18 mouse cellular contexts compared by ENCODE assay signal in genomic region chr4:141283176-141283878, GRCm38 (mm10). TPM values are rescaled to one million over a fixed set of nuclear protein-coding genes. Genes with fewer than 3 reads are reported as not detected.
DNase-seq lines count a peak whose midpoint lies in the region; ATAC-seq and TF ChIP-seq lines count a peak whose summit lies in the region.
"Had no signal": no experiment of that assay in that cellular context is flagged by ENCODE, and none has a peak within 500 bp of the region (broad histone marks: within the 10 kb centered on the region; RNA-seq: fewer than 3 reads in every experiment).

No protein-coding gene starts in this region.

- no peak overlapping the region for H3K27ac ChIP-seq in heart, embryonic 11.5 days (ENCODE audit: low read depth, low read length)
- H3K27ac ChIP-seq in lung, embryonic 15.5 days: peak overlapping the region; percentile 29; the same call in 1 of the 2 replicates
- peak overlapping the region; percentile 96 for H3K27ac ChIP-seq in ES-Bruce4 (ENCODE audit: insufficient read depth, low read length)
- H3K27ac ChIP-seq in neural tube, embryonic 15.5 days (replicated peaks): no peak overlapping the region
- H3K27ac ChIP-seq: embryonic facial prominence, embryonic 12.5 days; heart, adult 2 months; hindbrain, embryonic 13.5 days; layer of hippocampus, adult 2 months; liver, embryonic 12.5 days; neural tube, embryonic 12.5 days had no signal

- TF ChIP-seq CTCF in lung, adult 2 months (IDR thresholded peaks at IDR 0.05; ENCODE audit: insufficient read depth, low read length): no peak
- no peak for TF ChIP-seq CTCF in ES-Bruce4 (IDR thresholded peaks at IDR 0.05; ENCODE audit: low read depth, low read length)

- H3K9ac ChIP-seq in heart, embryonic 11.5 days (ENCODE audit: low read depth, low read length): 0 out of 2 replicates have a peak overlapping the region, but pooled peaks have one; percentile 39
- no peak overlapping the region for H3K9ac ChIP-seq in lung, embryonic 15.5 days
- peak overlapping the region; percentile 61 for H3K9ac ChIP-seq in ES-Bruce4 (ENCODE audit: low read depth, poor library complexity, severe bottlenecking)
- H3K9ac ChIP-seq in neural tube, embryonic 15.5 days (replicated peaks): no peak overlapping the region
- H3K9ac ChIP-seq: embryonic facial prominence, embryonic 12.5 days; hindbrain, embryonic 13.5 days; intestine, embryonic 15.5 days; liver, embryonic 12.5 days; neural tube, embryonic 12.5 days had no signal

- H3K4me2 ChIP-seq in heart, embryonic 11.5 days: no peak overlapping the region
- no peak overlapping the region for H3K4me2 ChIP-seq in lung, embryonic 15.5 days
- H3K4me2 ChIP-seq in neural tube, embryonic 15.5 days: no peak overlapping the region
- H3K4me2 ChIP-seq: embryonic facial prominence, embryonic 12.5 days; hindbrain, embryonic 13.5 days; intestine, embryonic 15.5 days; liver, embryonic 12.5 days; neural tube, embryonic 12.5 days had no signal

- H3K4me3 ChIP-seq in heart, embryonic 11.5 days (ENCODE audit: low read depth, low read length): no peak overlapping the region
- no peak overlapping the region for H3K4me3 ChIP-seq in lung, embryonic 15.5 days
- no peak overlapping the region for H3K4me3 ChIP-seq in lung, adult 2 months (replicated peaks; ENCODE audit: extremely low read depth, low read depth, low read length)
- 0 out of 2 replicates have a peak overlapping the region, but pooled peaks have one; percentile 2 for H3K4me3 ChIP-seq in ES-Bruce4 (ENCODE audit: low read depth, low read length)
- H3K4me3 ChIP-seq in neural tube, embryonic 15.5 days (replicated peaks): no peak overlapping the region
- H3K4me3 ChIP-seq: embryonic facial prominence, embryonic 12.5 days; heart, adult 2 months; hindbrain, embryonic 13.5 days; intestine, embryonic 15.5 days; layer of hippocampus, adult 2 months; liver, embryonic 12.5 days; neural tube, embryonic 12.5 days had no signal

- DNase-seq in heart, postnatal 10 days: no peak
- no peak for DNase-seq in lung, adult 2 months
- DNase-seq in adrenal gland, adult 8-10 months: peak; percentile 70
- no peak for DNase-seq in MN1 (ENCODE audit: low spot score)
- DNase-seq: cerebellum, adult 9-10 months; heart, adult 2 months; right cerebral cortex, postnatal 4 days had no signal

- H3K4me1 ChIP-seq in heart, embryonic 11.5 days (ENCODE audit: control insufficient read depth, insufficient read depth, low read length): peaks cover 35% of the 10 kb centered on the region
- H3K4me1 ChIP-seq in lung, embryonic 15.5 days: peaks cover 73% of the 10 kb centered on the region
- peaks cover 25% of the 10 kb centered on the region for H3K4me1 ChIP-seq in lung, adult 2 months (ENCODE audit: control insufficient read depth, insufficient read depth, low read length)
- H3K4me1 ChIP-seq in ES-Bruce4 (ENCODE audit: control insufficient read depth, insufficient read depth, low read length): peaks cover 22% of the 10 kb centered on the region
- H3K4me1 ChIP-seq in neural tube, embryonic 15.5 days: peaks cover 28% of the 10 kb centered on the region

- no peak for ATAC-seq in heart, embryonic 11.5 days (replicated peaks; ENCODE audit: insufficient number of reproducible peaks, low FRiP score, low TSS enrichment)
- ATAC-seq in lung, embryonic 15.5 days (ENCODE audit: borderline replicate concordance, extremely low read depth, low FRiP score, low TSS enrichment): no peak
- no peak for ATAC-seq in neural tube, embryonic 15.5 days (ENCODE audit: low FRiP score)
- ATAC-seq: intestine, embryonic 15.5 days; liver, embryonic 12.5 days had no signal

- 63% methylated on average over 12 of the region's 12 CpGs for WGBS in heart, embryonic 11.5 days (ENCODE audit: insufficient replicate concordance)
- 52% methylated on average over 12 of the region's 12 CpGs for WGBS in lung, embryonic 15.5 days
- WGBS in lung, adult 2 months: 71% methylated on average over 12 of the region's 12 CpGs
- WGBS in neural tube, embryonic 15.5 days: 63% methylated on average over 12 of the region's 12 CpGs

- no peak for TF ChIP-seq POLR2A in lung, adult 2 months (IDR thresholded peaks at IDR 0.05; ENCODE audit: borderline replicate concordance, extremely low read depth, low read depth, low read length)
- TF ChIP-seq POLR2A in ES-Bruce4 (IDR thresholded peaks at IDR 0.05; ENCODE audit: insufficient read depth, low read length): no peak

- H3K27me3 ChIP-seq in heart, embryonic 11.5 days (ENCODE audit: control insufficient read depth, insufficient read depth, low read length): peaks cover 14% of the 10 kb centered on the region; the same call in 1 of the 2 replicates
- peaks cover 19% of the 10 kb centered on the region for H3K27me3 ChIP-seq in lung, embryonic 15.5 days
- no peaks in the 10 kb centered on the region for H3K27me3 ChIP-seq in ES-Bruce4 (ENCODE audit: control insufficient read depth, insufficient read depth, low read length, poor library complexity, severe bottlenecking)
- H3K27me3 ChIP-seq in neural tube, embryonic 15.5 days (replicated peaks): peaks cover 22% of the 10 kb centered on the region

- H3K36me3 ChIP-seq in heart, embryonic 11.5 days (ENCODE audit: control insufficient read depth, insufficient read depth, low read length): no peaks in the 10 kb centered on the region
- no peaks in the 10 kb centered on the region for H3K36me3 ChIP-seq in lung, embryonic 15.5 days
- H3K36me3 ChIP-seq in ES-Bruce4 (ENCODE audit: control insufficient read depth, insufficient read depth, low read length, poor library complexity, severe bottlenecking): no peaks in the 10 kb centered on the region
- no peaks in the 10 kb centered on the region for H3K36me3 ChIP-seq in neural tube, embryonic 15.5 days
- H3K36me3 ChIP-seq: embryonic facial prominence, embryonic 12.5 days; hindbrain, embryonic 13.5 days; intestine, embryonic 15.5 days; liver, embryonic 12.5 days; neural tube, embryonic 12.5 days had no signal

- peak; percentile 74; the same call in 1 of the 2 replicates for TF ChIP-seq EP300 in ES-Bruce4 (IDR thresholded peaks at IDR 0.05; ENCODE audit: insufficient read depth, low read depth, low read length)

- H3K9me3 ChIP-seq in heart, embryonic 11.5 days (replicated peaks; ENCODE audit: control insufficient read depth, low read length): no peaks in the 10 kb centered on the region
- H3K9me3 ChIP-seq in lung, embryonic 15.5 days: no peaks in the 10 kb centered on the region
- no peaks in the 10 kb centered on the region for H3K9me3 ChIP-seq in ES-Bruce4 (replicated peaks; ENCODE audit: control insufficient read depth, insufficient read depth, low read length, poor library complexity, severe bottlenecking)
- no peaks in the 10 kb centered on the region for H3K9me3 ChIP-seq in neural tube, embryonic 15.5 days (replicated peaks)
- H3K9me3 ChIP-seq: embryonic facial prominence, embryonic 12.5 days; hindbrain, embryonic 13.5 days; intestine, embryonic 15.5 days; liver, embryonic 12.5 days; neural tube, embryonic 12.5 days had no signal

- intact Hi-C loops in heart, postnatal 10 days (cut with DNase I): no loop called here

RNA-seq across cellular contexts. Expression of gene Epha2, which starts 17.7 kb away (rescaled TPM):
- polyA plus RNA-seq in heart, embryonic 11.5 days (2014; fragmentation: Nextera tagmentation; extraction: Ambion mirVana): 3.1 and 3.6 TPM in 2 replicates
- 1 to 10 TPM; 8.1 TPM for total RNA-seq in heart, postnatal 10 days (2021)
- polyA plus RNA-seq in lung, embryonic 15.5 days (2015; fragmentation: Nextera tagmentation; extraction: Ambion mirVana): 10.8 and 11.0 TPM in 2 replicates
- polyA plus RNA-seq in lung, adult 2 months (2012; rRNA removed): 54.0 and 68.8 TPM in 2 replicates
- polyA plus RNA-seq in ES-Bruce4 (2011; ENCODE audit: insufficient read depth, insufficient read length, low read depth, missing spikeins): 44.7 and 51.3 TPM in 2 replicates
- 10 to 100 TPM; 11.4 to 21.1 (median 16.2) TPM for total RNA-seq in adrenal gland, adult 8-10 months (2022)
- 0.87 and 1.9 TPM in 2 replicates for polyA plus RNA-seq in neural tube, embryonic 15.5 days (2015; fragmentation: Nextera tagmentation; extraction: Ambion mirVana)

RNA-seq across cellular contexts. Expression of gene Arhgef19, which starts 44.0 kb away (rescaled TPM):
- 1.2 and 1.3 TPM in 2 replicates for polyA plus RNA-seq in heart, embryonic 11.5 days (2014; fragmentation: Nextera tagmentation; extraction: Ambion mirVana)
- 10 to 100 TPM; 11.6 to 14.7 TPM for total RNA-seq in heart, postnatal 10 days (2021)
- polyA plus RNA-seq in lung, embryonic 15.5 days (2015; fragmentation: Nextera tagmentation; extraction: Ambion mirVana): 19.2 and 20.5 TPM in 2 replicates
- polyA plus RNA-seq in lung, adult 2 months (2012; rRNA removed): 11.5 and 15.3 TPM in 2 replicates
- polyA plus RNA-seq in ES-Bruce4 (2011; ENCODE audit: insufficient read depth, insufficient read length, low read depth, missing spikeins): 7.5 and 8.3 TPM in 2 replicates
- total RNA-seq in adrenal gland, adult 8-10 months (2022): 100 to 1,000 TPM in 1 of 4 experiments, 10 to 100 TPM in 3; 43.5 to 113 (median 60.0) TPM
- 1.3 and 3.8 TPM in 2 replicates for polyA plus RNA-seq in neural tube, embryonic 15.5 days (2015; fragmentation: Nextera tagmentation; extraction: Ambion mirVana)
- total RNA-seq: megakaryocyte, adult 5-6 weeks had no signal

Comparison
In these comparisons a context has a peak if more than half of its experiments do, and no peak if none do; other contexts are left out.
1. H3K27ac ChIP-seq: peak in lung, embryonic 15.5 days (single experiment) and ES-Bruce4 (single experiment); none in heart, embryonic 11.5 days (single experiment) and neural tube, embryonic 15.5 days (single experiment).
2. H3K9ac ChIP-seq: peak in heart, embryonic 11.5 days (single experiment) and ES-Bruce4 (single experiment); none in lung, embryonic 15.5 days (single experiment) and neural tube, embryonic 15.5 days (single experiment).